Mouse (Mus musculus) thymus, adult 2 months (tissue): Measurements from ENCODE around the gene Tec. TPM values are rescaled to one million over a fixed set of nuclear protein-coding genes. Genes with fewer than 3 reads are reported as not detected.

Source experiments
- DNase-seq: peaks from one replicate; pipeline ENCODE4 v3.0.0; 2021
- H3K27ac ChIP-seq: fragments of 200-500 bp; 2 replicates; pipeline ENCODE4 v1.5.1; 2012; ENCODE audit warnings: low read length, control low read depth; ENCODE audit not compliant: control insufficient read depth, insufficient read depth
- H3K27me3 ChIP-seq: fragments of 200-500 bp; 2 replicates; pipeline ENCODE4 v1.6.1; 2012; ENCODE audit warnings: mild to moderate bottlenecking, low read length, moderate library complexity, mixed read lengths; ENCODE audit not compliant: control insufficient read depth, insufficient read depth
- H3K36me3 ChIP-seq: fragments of 200-500 bp; 2 replicates; pipeline ENCODE4 v1.6.1; 2012; ENCODE audit warnings: mild to moderate bottlenecking, low read length, moderate library complexity; ENCODE audit not compliant: control insufficient read depth, insufficient read depth
- H3K4me1 ChIP-seq: fragments of 200-500 bp; replicated peaks from 2 replicates; pipeline ENCODE4 v1.6.1; 2012; ENCODE audit warnings: low read length; ENCODE audit not compliant: control insufficient read depth, insufficient read depth
- H3K4me3 ChIP-seq: fragments of 200-500 bp; 2 replicates; pipeline ENCODE4 v1.5.1; 2012; ENCODE audit warnings: mild to moderate bottlenecking, low read length, control low read depth, moderate library complexity; ENCODE audit not compliant: control insufficient read depth, insufficient read depth
- CTCF ChIP-seq: fragments of 200-500 bp; IDR thresholded peaks from 2 replicates; pipeline ENCODE4 v1.5.1; 2012; ENCODE audit warnings: mild to moderate bottlenecking, control low read depth, low read length, moderate library complexity, borderline replicate concordance; ENCODE audit not compliant: control insufficient read depth, poor library complexity, insufficient read depth; ENCODE audit errors: extremely low read depth
- POLR2A ChIP-seq: fragments of 200-500 bp; IDR thresholded peaks from 2 replicates; pipeline ENCODE4 v1.6.1; 2012; ENCODE audit warnings: mild to moderate bottlenecking, low read length, control low read depth, moderate library complexity; ENCODE audit not compliant: control insufficient read depth, poor library complexity, insufficient read depth; ENCODE audit errors: extremely low read depth
- WGBS: fragments of 180-500 bp; shearing (Covaris S2); methylation state at CpG from one replicate; pipeline ENCODE4 v1.1.7; 2018; 5-methylcytosine and 5-hydroxymethylcytosine counted together
- polyA plus RNA-seq: library from polyadenylated mRNA; depleted of rRNA; stranded (reverse); fragments of >200 nt; gene quantifications from 2 replicates; pipeline ENCODE4 v1.2.3, GENCODE M21; 2012; rRNA removed

The Tec gene
- polyA plus RNA-seq, result 12.4 and 18.3 TPM in 2 replicates

DNA sequence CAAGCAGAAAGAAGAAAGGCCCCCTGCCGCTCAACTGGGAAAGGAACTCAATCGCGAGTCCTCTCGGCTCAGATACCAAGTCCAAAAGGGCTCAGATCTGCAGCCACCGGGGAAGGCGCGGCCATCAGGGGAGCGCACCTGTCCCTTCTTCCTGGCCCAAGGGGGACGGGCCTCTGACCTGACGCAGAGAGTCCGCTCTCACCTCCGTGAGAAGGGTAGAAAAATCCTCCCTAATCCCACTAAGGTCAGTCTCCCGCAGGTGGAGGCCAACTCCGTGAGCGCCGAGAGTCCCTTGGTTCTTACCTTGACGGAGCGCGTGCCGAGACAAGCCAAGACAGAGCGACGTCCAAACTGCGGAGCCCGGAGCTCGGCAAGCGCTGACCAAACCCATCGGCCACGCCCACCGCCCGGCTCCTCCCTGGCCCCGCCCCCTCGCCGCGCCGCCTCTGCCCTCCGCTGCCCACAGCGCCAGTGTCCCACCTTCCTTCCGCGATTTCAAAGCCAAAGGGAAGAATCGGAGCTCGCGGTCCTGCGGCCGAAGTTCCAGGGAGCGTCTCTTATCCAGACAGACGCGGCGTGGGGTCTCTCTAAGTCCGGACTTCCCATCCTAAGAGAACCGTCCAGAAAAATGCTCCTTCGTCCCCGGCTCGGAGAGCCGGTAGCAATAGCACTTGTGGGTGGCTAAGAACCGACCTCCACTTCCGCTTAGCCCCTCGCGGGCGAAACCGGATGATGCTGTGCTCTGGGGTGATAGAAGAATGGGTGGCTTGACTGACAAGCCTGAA, at the start of gene Tec:
Gene Tec (minus strand): TSS at position 393 of the 785 bp plus-strand sequence.
- TF ChIP-seq CTCF, result 0 out of 2 replicates have a peak, but pooled peaks have one; percentile 13
- TF ChIP-seq POLR2A, result no peak; the same call in 1 of the 2 replicates
- H3K27ac ChIP-seq, result peak within 1 kb of the TSS; percentile 28; the same call in 1 of the 2 replicates
- peak; percentile 89 for DNase-seq
- H3K36me3 ChIP-seq, result no peaks in the 10 kb centered on the region
- under 1% methylated on average over 60 of the region's 60 CpGs for WGBS
- H3K27me3 ChIP-seq, result no peaks in the 10 kb centered on the region
- peaks cover 7% of the 10 kb centered on the region; the same call in 1 of the 2 replicates for H3K4me1 ChIP-seq
- peak within 1 kb of the TSS; percentile 81 for H3K4me3 ChIP-seq

DNA sequence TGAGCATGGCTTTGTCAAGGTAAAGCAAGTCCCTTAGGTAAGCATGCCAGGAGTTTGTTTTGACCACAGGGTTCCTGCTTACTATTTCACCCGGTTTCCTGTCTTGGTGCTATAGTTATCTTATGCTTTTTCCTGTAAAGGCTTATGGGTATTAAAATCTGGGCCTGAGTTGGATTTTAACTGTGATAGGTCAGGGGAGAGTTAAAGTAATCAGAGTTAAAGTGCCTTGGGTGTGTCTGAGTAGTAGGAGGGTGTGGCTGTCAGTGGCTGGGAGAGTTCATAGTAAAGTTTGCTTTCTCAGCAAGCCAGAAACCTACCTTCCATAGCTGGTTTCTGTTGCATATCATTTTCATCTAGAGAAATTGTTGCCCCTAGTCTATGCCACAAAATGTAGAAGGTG, 48.6 kb upstream of the Tec start:
- TF ChIP-seq CTCF (no peak), POLR2A (no peak)
- no peaks in the 10 kb centered on the region for H3K27me3 ChIP-seq
- DNase-seq, result no peak
- H3K4me1 ChIP-seq, result peaks cover 14% of the 10 kb centered on the region
- no peaks in the 10 kb centered on the region for H3K36me3 ChIP-seq
- H3K27ac ChIP-seq, result no peak overlapping the region
- 0% methylated on average over 1 of the region's 1 CpGs for WGBS
- H3K4me3 ChIP-seq, result no peak overlapping the region

DNA sequence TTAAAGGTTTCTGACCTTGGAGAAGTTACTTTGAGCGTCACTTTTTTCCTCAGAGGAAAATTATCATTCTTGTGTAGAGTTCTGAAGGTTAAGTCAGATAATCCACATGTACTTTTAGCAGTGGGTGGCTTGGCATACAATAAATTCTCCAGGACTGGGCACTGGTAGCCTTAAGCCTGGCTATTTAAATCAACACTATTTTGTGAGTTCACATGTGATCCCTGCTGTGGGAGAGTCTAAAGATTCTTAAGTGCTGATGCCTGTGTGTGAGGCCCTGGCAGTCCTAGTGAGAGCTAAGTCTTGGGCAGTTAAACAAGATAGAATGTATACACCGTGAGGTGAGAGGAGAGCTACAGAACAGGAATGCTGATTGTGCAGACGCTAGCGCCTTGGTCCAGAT, 47.8 kb upstream of the Tec start:
- H3K4me1 ChIP-seq, result peaks cover 14% of the 10 kb centered on the region
- no peak for TF ChIP-seq POLR2A
- TF ChIP-seq CTCF, result no peak
- no peak overlapping the region for H3K27ac ChIP-seq
- H3K27me3 ChIP-seq, result no peaks in the 10 kb centered on the region
- DNase-seq, result no peak
- WGBS, result 88% methylated on average over 4 of the region's 4 CpGs
- H3K36me3 ChIP-seq, result no peaks in the 10 kb centered on the region
- H3K4me3 ChIP-seq, result no peak overlapping the region

DNA sequence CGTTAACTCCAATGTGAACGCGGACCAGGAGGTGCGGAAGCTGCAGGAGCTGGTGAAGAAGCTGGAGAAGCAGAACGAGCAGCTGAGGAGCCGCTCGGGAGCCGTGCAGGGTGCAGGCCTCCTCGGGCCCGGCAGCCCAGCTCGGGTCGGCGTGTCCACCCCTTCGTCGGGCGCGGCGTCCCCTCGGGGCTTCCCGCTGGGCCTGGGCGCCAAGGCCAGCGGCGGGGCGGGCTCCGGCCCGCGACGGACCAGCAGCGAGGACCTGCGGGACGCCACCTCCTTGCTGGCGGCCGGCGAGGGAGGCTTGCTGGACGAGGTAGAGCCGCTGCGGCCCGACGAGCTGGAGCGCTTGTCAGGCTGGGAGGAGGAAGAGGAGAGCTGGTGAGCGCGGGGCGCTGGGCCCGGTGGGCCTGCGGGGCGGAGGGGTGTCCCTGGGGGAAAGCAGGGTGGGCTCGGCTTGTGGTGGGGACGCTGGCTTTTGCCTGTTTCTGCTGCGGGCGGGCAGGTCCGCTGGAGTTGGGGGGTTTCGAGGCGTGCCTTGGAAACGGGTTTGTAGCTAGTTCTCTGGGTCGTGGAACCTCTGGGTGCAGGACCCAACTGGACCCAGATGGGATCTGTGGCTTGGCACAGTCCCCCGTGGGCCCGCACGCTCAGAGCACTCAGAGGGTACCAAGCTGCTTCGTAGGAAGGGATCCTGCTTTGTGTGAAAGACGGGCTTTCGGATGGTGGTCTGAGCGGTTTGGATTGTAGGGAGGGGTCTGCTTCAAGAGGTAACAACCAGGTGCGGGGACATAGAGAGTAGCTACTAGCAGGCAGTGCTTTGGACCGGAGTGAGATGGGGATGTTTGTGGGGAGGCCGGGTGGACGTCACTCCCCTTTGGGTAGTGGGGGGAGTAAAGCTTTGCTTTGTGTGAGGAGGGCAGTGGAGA, 46.6 kb upstream of the Tec start:
- 0 out of 2 replicates have a peak overlapping the region, but pooled peaks have one; percentile 6 for H3K27ac ChIP-seq
- peaks cover 14% of the 10 kb centered on the region for H3K4me1 ChIP-seq
- DNase-seq, result peak; percentile 56
- no peaks in the 10 kb centered on the region for H3K27me3 ChIP-seq
- TF ChIP-seq CTCF (no peak), POLR2A (no peak)
- under 1% methylated on average over 50 of the region's 66 CpGs for WGBS
- peak overlapping the region; percentile 86 for H3K4me3 ChIP-seq
- no peaks in the 10 kb centered on the region for H3K36me3 ChIP-seq

DNA sequence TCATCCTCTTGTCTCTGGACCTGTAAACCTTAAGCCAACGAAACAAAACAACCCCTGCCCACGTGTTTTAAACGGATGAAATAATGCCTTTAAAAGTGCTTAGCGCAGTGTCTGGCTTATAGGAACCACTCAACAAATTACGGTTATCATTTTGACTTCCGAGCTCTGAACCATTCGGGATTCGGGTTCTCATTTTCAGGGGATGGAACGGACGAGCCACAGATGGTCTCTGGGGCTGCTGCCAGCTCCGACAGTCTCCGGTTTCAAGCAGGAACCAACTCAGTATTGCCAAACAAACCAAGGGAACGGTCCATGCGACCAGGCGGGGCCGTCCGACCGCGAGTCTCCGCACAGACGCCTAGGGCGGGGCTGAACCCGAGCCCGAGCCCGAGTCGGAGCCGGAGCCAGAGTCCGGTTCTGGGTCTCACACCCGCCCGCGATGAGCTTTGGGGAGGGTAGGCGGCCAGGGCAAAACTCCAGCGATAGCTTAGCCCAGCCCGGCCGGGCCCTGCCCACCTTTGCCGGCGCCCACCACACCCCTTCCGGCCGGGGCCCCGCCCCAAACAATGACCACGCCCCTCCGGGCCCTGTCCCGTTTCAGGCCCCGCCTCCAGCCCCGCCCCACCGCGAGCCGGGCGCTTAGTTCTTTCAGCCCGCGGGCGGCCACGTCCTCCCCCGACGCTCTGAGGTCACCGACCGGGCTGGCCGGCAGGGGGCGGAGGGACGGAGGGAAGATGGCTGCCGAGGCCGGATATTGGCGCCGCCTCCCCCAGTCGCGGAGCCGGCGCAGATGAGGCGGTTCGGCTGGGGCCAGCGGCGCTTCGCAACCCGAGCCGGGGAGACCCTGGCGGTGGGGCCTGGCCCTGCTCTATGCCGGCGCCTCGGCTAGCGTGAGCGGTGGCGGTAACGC, 45.6 kb upstream of the Tec start, which contains the start of gene Slain2:
Gene Slain2 (plus strand): TSS at position 657 of the 910 bp plus-strand sequence.
- Histone ChIP-seq H3K4me3 (peak within 1 kb of the TSS; percentile 86), H3K36me3 (no peaks in the 10 kb centered on the region), H3K27me3 (no peaks in the 10 kb centered on the region), H3K4me1 (peaks cover 14% of the 10 kb centered on the region), H3K27ac (0 out of 2 replicates have a peak within 1 kb of the TSS, but pooled peaks have one; percentile 6)
- WGBS, result under 1% methylated on average over 83 of the region's 83 CpGs
- DNase-seq, result peak; percentile 99
- peak; percentile 92 for TF ChIP-seq CTCF
- TF ChIP-seq POLR2A, result peak; percentile 89
